Mouse (Mus musculus) MEL (cell line): ENCODE data around the gene Zzz3. TPM values are rescaled to one million over a fixed set of nuclear protein-coding genes. Genes with fewer than 3 reads are reported as not detected.

Experiments used
- DNase-seq: peaks from one replicate; pipeline ENCODE4 v3.0.0; 2011; ENCODE audit warnings: low read depth, low spot score
- H3K27ac ChIP-seq: 2 replicates; pipeline ENCODE4 v1.5.1; 2012; ENCODE audit warnings: low read depth, mild to moderate bottlenecking, control low read depth, low read length, moderate library complexity; ENCODE audit not compliant: control insufficient read depth
- H3K27me3 ChIP-seq, 2 experiments: fragments of 150-350 bp in 1 of 2; sonication (generic) in 1 of 2; 2 replicates each; pipeline ENCODE4 v1.6.1; 2012; ENCODE audit warnings: low read length in 2 of 2, mild to moderate bottlenecking in 2 of 2, improper control_type of control experiment in 1 of 2, moderate library complexity in 1 of 2; ENCODE audit not compliant: insufficient read depth in 2 of 2, control insufficient read depth in 1 of 2
- H3K36me3 ChIP-seq, 2 experiments: 2 replicates each; pipeline ENCODE4 v1.6.1; 2012 to 2014; ENCODE audit warnings: low read length in 2 of 2, improper control_type of control experiment in 1 of 2, inconsistent platforms in 1 of 2, mild to moderate bottlenecking in 1 of 2; ENCODE audit not compliant: insufficient read depth in 2 of 2, control insufficient read depth in 1 of 2
- H3K4me1 ChIP-seq, 2 experiments: fragments of 150-350 bp in 1 of 2; sonication (generic) in 1 of 2; 2 replicates each; pipeline ENCODE4 v1.6.1; 2012; ENCODE audit warnings: low read length in 2 of 2, improper control_type of control experiment in 1 of 2, mild to moderate bottlenecking in 1 of 2; ENCODE audit not compliant: insufficient read depth in 2 of 2, control insufficient read depth in 1 of 2
- H3K4me3 ChIP-seq, 2 experiments: fragments of 150-350 bp in 1 of 2; sonication (generic) in 1 of 2; 2 replicates each; pipeline ENCODE4 v1.5.1; 2012; ENCODE audit warnings: low read depth in 2 of 2, low read length in 2 of 2, mild to moderate bottlenecking in 2 of 2, moderate library complexity in 2 of 2, control low read depth in 1 of 2, improper control_type of control experiment in 1 of 2; ENCODE audit not compliant: control insufficient read depth in 1 of 2, insufficient read depth in 1 of 2
- H3K79me2 ChIP-seq: 2 replicates; pipeline ENCODE4 v1.6.1; 2012; ENCODE audit warnings: mild to moderate bottlenecking, low read length, moderate library complexity; ENCODE audit not compliant: control insufficient read depth, poor library complexity, insufficient read depth
- H3K9ac ChIP-seq: 2 replicates; pipeline ENCODE4 v1.6.1; 2012; ENCODE audit warnings: low read depth, mild to moderate bottlenecking, control low read depth, low read length, moderate library complexity; ENCODE audit not compliant: control insufficient read depth, poor library complexity, severe bottlenecking
- H3K9me3 ChIP-seq: fragments of 150-350 bp; sonication (generic); replicated peaks from 2 replicates; pipeline ENCODE4 v1.6.1; 2012; ENCODE audit warnings: mild to moderate bottlenecking, low read length, improper control_type of control experiment, moderate library complexity; ENCODE audit not compliant: insufficient read depth
- BHLHE40 ChIP-seq: IDR thresholded peaks from 2 replicates; pipeline ENCODE4 v1.6.1; 2012; ENCODE audit warnings: low read depth, mild to moderate bottlenecking, inconsistent platforms, low read length, improper control_type of control experiment, borderline replicate concordance
- CHD1 ChIP-seq: IDR thresholded peaks from 2 replicates; pipeline ENCODE4 v1.6.1; 2012; ENCODE audit warnings: low read depth, mild to moderate bottlenecking, inconsistent platforms, low read length, improper control_type of control experiment
- CHD2 ChIP-seq: IDR thresholded peaks from 2 replicates; pipeline ENCODE4 v1.6.1; 2011; ENCODE audit warnings: low read length, improper control_type of control experiment
- CTCF ChIP-seq, 3 experiments: IDR thresholded peaks in 2 of 3; conservative IDR thresholded peaks in 1 of 3; 2 replicates each; pipeline ENCODE4 v1.5.1; 2011 to 2012; ENCODE audit warnings: low read length in 3 of 3, low read depth in 2 of 3, mild to moderate bottlenecking in 2 of 3, improper control_type of control experiment in 1 of 3, inconsistent platforms in 1 of 3, mixed read lengths in 1 of 3, moderate library complexity in 1 of 3; ENCODE audit not compliant: control insufficient read depth in 1 of 3, insufficient read depth in 1 of 3, poor library complexity in 1 of 3, severe bottlenecking in 1 of 3
- ETS1 ChIP-seq: IDR thresholded peaks from 2 replicates; pipeline ENCODE4 v1.6.1; 2012; ENCODE audit warnings: low read depth, mild to moderate bottlenecking, inconsistent platforms, low read length, improper control_type of control experiment, moderate library complexity
- GABPA ChIP-seq: IDR thresholded peaks from 2 replicates; pipeline ENCODE4 v1.6.1; 2012; ENCODE audit warnings: low read depth, mild to moderate bottlenecking, inconsistent platforms, low read length, improper control_type of control experiment, moderate library complexity
- GATA1 ChIP-seq: IDR thresholded peaks from 2 replicates; pipeline ENCODE4 v1.6.1; 2011; ENCODE audit warnings: low read depth, low read length, improper control_type of control experiment
- KAT2A ChIP-seq: conservative IDR thresholded peaks from 2 replicates; pipeline ENCODE4 v1.6.1; 2012; ENCODE audit warnings: low read depth, low read length, improper control_type of control experiment, inconsistent platforms
- MAZ ChIP-seq: IDR thresholded peaks from 2 replicates; pipeline ENCODE4 v1.6.1; 2012; ENCODE audit warnings: low read depth, mild to moderate bottlenecking, inconsistent platforms, low read length, improper control_type of control experiment
- MXI1 ChIP-seq: IDR thresholded peaks from 2 replicates; pipeline ENCODE4 v1.6.1; 2011; ENCODE audit warnings: mild to moderate bottlenecking, low read depth, low read length, improper control_type of control experiment
- MYB ChIP-seq: IDR thresholded peaks from 2 replicates; pipeline ENCODE4 v1.6.1; 2011; ENCODE audit warnings: mild to moderate bottlenecking, low read depth, low read length, improper control_type of control experiment
- NELFE ChIP-seq: IDR thresholded peaks from 2 replicates; pipeline ENCODE4 v1.6.1; 2011; ENCODE audit warnings: low read depth, low read length, improper control_type of control experiment
- POLR2A ChIP-seq, 2 experiments: IDR thresholded peaks; 2 replicates each; pipeline ENCODE4 v1.6.1; 2011 to 2012; ENCODE audit warnings: low read length in 2 of 2, mild to moderate bottlenecking in 2 of 2, control low read depth in 1 of 2, improper control_type of control experiment in 1 of 2, low read depth in 1 of 2, moderate library complexity in 1 of 2; ENCODE audit not compliant: control insufficient read depth in 1 of 2, insufficient read depth in 1 of 2, poor library complexity in 1 of 2
- POLR2AphosphoS5 ChIP-seq: IDR thresholded peaks from 2 replicates; pipeline ENCODE4 v1.6.1; 2012; ENCODE audit warnings: low read depth, borderline replicate concordance, mild to moderate bottlenecking, inconsistent platforms, low read length, moderate library complexity, mixed read lengths
- RAD21 ChIP-seq: IDR thresholded peaks from 2 replicates; pipeline ENCODE4 v1.6.1; 2011; ENCODE audit warnings: mild to moderate bottlenecking, low read depth, low read length, improper control_type of control experiment
- RCOR1 ChIP-seq: IDR thresholded peaks from 2 replicates; pipeline ENCODE4 v1.6.1; 2012; ENCODE audit warnings: low read depth, mild to moderate bottlenecking, inconsistent platforms, low read length, improper control_type of control experiment
- SIN3A ChIP-seq: IDR thresholded peaks from 2 replicates; pipeline ENCODE4 v1.6.1; 2012; ENCODE audit warnings: low read length, improper control_type of control experiment, inconsistent platforms
- TBP ChIP-seq: IDR thresholded peaks from 2 replicates; pipeline ENCODE4 v1.8.0; 2011; ENCODE audit warnings: low read depth, low read length, improper control_type of control experiment
- USF1 ChIP-seq: IDR thresholded peaks from 2 replicates; pipeline ENCODE4 v1.6.1; 2014; ENCODE audit warnings: low read depth, mild to moderate bottlenecking, inconsistent platforms, low read length, improper control_type of control experiment, moderate library complexity
- USF2 ChIP-seq, 2 experiments: IDR thresholded peaks; 2 replicates each; pipeline ENCODE4 v1.6.1; 2011 to 2012; ENCODE audit warnings: improper control_type of control experiment in 2 of 2, low read length in 2 of 2, borderline replicate concordance in 1 of 2, inconsistent platforms in 1 of 2, low read depth in 1 of 2, mild to moderate bottlenecking in 1 of 2; ENCODE audit not compliant: insufficient read depth in 1 of 2
- ZC3H11A ChIP-seq: IDR thresholded peaks from 2 replicates; pipeline ENCODE4 v1.6.1; 2012; ENCODE audit warnings: low read depth, mild to moderate bottlenecking, inconsistent platforms, low read length, improper control_type of control experiment
- ZKSCAN1 ChIP-seq: IDR thresholded peaks from 2 replicates; pipeline ENCODE4 v1.6.1; 2012; ENCODE audit warnings: low read depth, mild to moderate bottlenecking, inconsistent platforms, low read length, improper control_type of control experiment, moderate library complexity
- ZMIZ1 ChIP-seq: IDR thresholded peaks from 2 replicates; pipeline ENCODE4 v1.6.1; 2012; ENCODE audit warnings: low read depth, mild to moderate bottlenecking, inconsistent platforms, low read length, improper control_type of control experiment, moderate library complexity
- polyA plus RNA-seq, 2 experiments: library from polyadenylated mRNA; stranded (reverse) in 1 of 2; unstranded in 1 of 2; fragments of >175 nt in 1 of 2; fragments of >200 nt in 1 of 2; gene quantifications; 2 replicates each; pipeline versions ENCODE4 v1.2.1 to v1.2.4; 2012; ENCODE audit warnings: low replicate concordance in 2 of 2, low read depth in 1 of 2; ENCODE audit not compliant: insufficient read length in 2 of 2, insufficient read depth in 1 of 2, missing spikeins in 1 of 2
- total RNA-seq: library from RNA; depleted of rRNA; stranded (reverse); fragments of 300-350 nt; gene quantifications from 2 replicates; pipeline ENCODE4 v1.2.3, GENCODE M21; 2012

The Zzz3 gene
- total and polyA plus RNA-seq, 3 experiments, result 46.1 to 507 (median 53.7) TPM

GRCm38 (mm10) chr3:152364181-152364580 lies 31.1 kb upstream of the Zzz3 start:
- no peaks in the 10 kb centered on the region for H3K27me3 ChIP-seq
- no peak overlapping the region for H3K27ac ChIP-seq
- H3K9me3 ChIP-seq, result no peaks in the 10 kb centered on the region
- DNase-seq, result no peak
- no peak overlapping the region for H3K4me3 ChIP-seq
- no peaks in the 10 kb centered on the region for H3K79me2 ChIP-seq
- TF ChIP-seq ETS1, result no peak
- no peak for TF ChIP-seq MAZ
- TF ChIP-seq KAT2A, result no peak
- no peak for TF ChIP-seq USF2 (IDR thresholded peaks at IDR 0.05; ENCODE audit: borderline replicate concordance in 1 of 2, insufficient read depth in 1 of 2, low read depth in 1 of 2, low read length in 2 of 2)
- no peak for TF ChIP-seq SIN3A
- no peak for TF ChIP-seq NELFE
- no peak for TF ChIP-seq RAD21
- no peak for TF ChIP-seq CHD2
- TF ChIP-seq GATA1, result no peak
- no peak for TF ChIP-seq ZMIZ1
- no peak for TF ChIP-seq GABPA
- TF ChIP-seq POLR2AphosphoS5, result no peak
- no peak for TF ChIP-seq MXI1
- no peak for TF ChIP-seq POLR2A (IDR thresholded peaks at IDR 0.05; ENCODE audit: control insufficient read depth in 1 of 2, insufficient read depth in 1 of 2, low read depth in 1 of 2, low read length in 2 of 2, poor library complexity in 1 of 2)
- no peak for TF ChIP-seq USF1
- no peak for TF ChIP-seq ZKSCAN1
- TF ChIP-seq RCOR1, result no peak
- TF ChIP-seq CHD1, result no peak
- H3K9ac ChIP-seq, result no peak overlapping the region
- no peaks in the 10 kb centered on the region for H3K4me1 ChIP-seq
- peaks cover 0 to 35% of the 10 kb centered on the region in 2 experiments; a peak in 2 of 4 replicates for H3K36me3 ChIP-seq

GRCm38 (mm10) chr3:152376063-152376462 lies 19.2 kb upstream of the Zzz3 start:
- Histone ChIP-seq H3K4me1 (no peaks in the 10 kb centered on the region), H3K27ac (no peak overlapping the region), H3K9me3 (no peaks in the 10 kb centered on the region), H3K9ac (no peak overlapping the region), H3K36me3 (peaks cover 0 to 24% of the 10 kb centered on the region in 2 experiments; a peak in 2 of 4 replicates), H3K27me3 (no peaks in the 10 kb centered on the region), H3K79me2 (no peaks in the 10 kb centered on the region)
- DNase-seq, result no peak
- TF ChIP-seq ZC3H11A, result no peak
- no peak for TF ChIP-seq MXI1
- no peak for TF ChIP-seq KAT2A
- no peak for TF ChIP-seq RCOR1
- TF ChIP-seq BHLHE40, result no peak
- TF ChIP-seq CHD1, result no peak
- no peak for TF ChIP-seq USF2 (IDR thresholded peaks at IDR 0.05; ENCODE audit: borderline replicate concordance in 1 of 2, insufficient read depth in 1 of 2, low read depth in 1 of 2, low read length in 2 of 2)
- no peak for TF ChIP-seq MYB
- TF ChIP-seq TBP, result no peak
- TF ChIP-seq CTCF (IDR thresholded peaks at IDR 0.05 in 2 of 3, conservative IDR thresholded peaks at IDR 0.05 in 1 of 3; ENCODE audit: control insufficient read depth in 1 of 3, insufficient read depth in 1 of 3, low read depth in 2 of 3, low read length in 3 of 3, poor library complexity in 1 of 3, severe bottlenecking in 1 of 3), result no peak
- TF ChIP-seq, all 39 proteins: peak for 0
- H3K4me3 ChIP-seq, result no peak overlapping the region
